Mouse (Mus musculus): Measurements from ENCODE around the gene Syt5. TPM values are rescaled to one million over a fixed set of nuclear protein-coding genes. Genes with fewer than 3 reads are reported as not detected.

The Syt5 gene
- polyA plus RNA-seq (2014; fragmentation: Illumina TruSeq; extraction: RNeasy Lipid Tissue Mini Kit (QIAGEN cat#74804)), result 0.26 TPM

GRCm38 (mm10) chr7:4547221-4547641 lies at the start of gene Syt5:
Gene Syt5 (minus strand): TSS chr7:4547541.

GRCm38 (mm10) chr7:4532005-4532729 lies 15.2 kb downstream of the Syt5 start, which contains the start of gene Dnaaf3:
Gene Dnaaf3 (minus strand): TSS chr7:4532453.

GRCm38 (mm10) chr7:4524212-4524922 lies 23.0 kb downstream of the Syt5 start, which contains the start of gene Tnni3:
Gene Tnni3 (minus strand): TSS chr7:4524229.

GRCm38 (mm10) chr7:4516332-4517050 lies 30.9 kb downstream of the Syt5 start, which contains the start of gene Tnnt1:
Gene Tnnt1 (minus strand): TSS chr7:4516382.

GRCm38 (mm10) chr7:4501558-4502397 lies 45.6 kb downstream of the Syt5 start, which contains the start of gene Ppp1r12c:
Gene Ppp1r12c (minus strand): TSS chr7:4501680.

Other genes starting within 250 kb of the Syt5 start
- gene Ncr1, start 209.8 kb downstream of the Syt5 start, polyA plus RNA-seq (2014; fragmentation: Illumina TruSeq; extraction: RNeasy Lipid Tissue Mini Kit (QIAGEN cat#74804)), result 1.7 TPM
- 0.20 TPM for gene Gp6, start 149.8 kb downstream of the Syt5 start, polyA plus RNA-seq (2014; fragmentation: Illumina TruSeq; extraction: RNeasy Lipid Tissue Mini Kit (QIAGEN cat#74804))
- 6.3 TPM for gene Rdh13, start 101.9 kb downstream of the Syt5 start, polyA plus RNA-seq (2014; fragmentation: Illumina TruSeq; extraction: RNeasy Lipid Tissue Mini Kit (QIAGEN cat#74804))
- gene Eps8l1, start 86.9 kb downstream of the Syt5 start, polyA plus RNA-seq (2014; fragmentation: Illumina TruSeq; extraction: RNeasy Lipid Tissue Mini Kit (QIAGEN cat#74804)), result 2.7 TPM
- gene Ppp1r12c, start 45.9 kb downstream of the Syt5 start, polyA plus RNA-seq (2014; fragmentation: Illumina TruSeq; extraction: RNeasy Lipid Tissue Mini Kit (QIAGEN cat#74804)), result 3.7 TPM
- 0.74 TPM for gene Tnnt1, start 31.2 kb downstream of the Syt5 start, polyA plus RNA-seq (2014; fragmentation: Illumina TruSeq; extraction: RNeasy Lipid Tissue Mini Kit (QIAGEN cat#74804))
- gene Tnni3, start 23.3 kb downstream of the Syt5 start, polyA plus RNA-seq (2014; fragmentation: Illumina TruSeq; extraction: RNeasy Lipid Tissue Mini Kit (QIAGEN cat#74804)), result 9.6 TPM
- not detected for gene Dnaaf3, start 15.1 kb downstream of the Syt5 start, polyA plus RNA-seq (2014; fragmentation: Illumina TruSeq; extraction: RNeasy Lipid Tissue Mini Kit (QIAGEN cat#74804))
- gene Ptprh, start 56.5 kb upstream of the Syt5 start, polyA plus RNA-seq (2014; fragmentation: Illumina TruSeq; extraction: RNeasy Lipid Tissue Mini Kit (QIAGEN cat#74804)), result not detected
- not detected for gene Tmem86b, start 83.9 kb upstream of the Syt5 start, polyA plus RNA-seq (2014; fragmentation: Illumina TruSeq; extraction: RNeasy Lipid Tissue Mini Kit (QIAGEN cat#74804))
- gene Ppp6r1, start 111.5 kb upstream of the Syt5 start, polyA plus RNA-seq (2014; fragmentation: Illumina TruSeq; extraction: RNeasy Lipid Tissue Mini Kit (QIAGEN cat#74804)), result 10.6 TPM
- gene Hspbp1, start 137.5 kb upstream of the Syt5 start, polyA plus RNA-seq (2014; fragmentation: Illumina TruSeq; extraction: RNeasy Lipid Tissue Mini Kit (QIAGEN cat#74804)), result not detected
- 0.40 TPM for gene Brsk1, start 143.1 kb upstream of the Syt5 start, polyA plus RNA-seq (2014; fragmentation: Illumina TruSeq; extraction: RNeasy Lipid Tissue Mini Kit (QIAGEN cat#74804))
- not detected for gene Tmem150b, start 177.7 kb upstream of the Syt5 start, polyA plus RNA-seq (2014; fragmentation: Illumina TruSeq; extraction: RNeasy Lipid Tissue Mini Kit (QIAGEN cat#74804))
- 1.2 TPM for gene Kmt5c, start 192.6 kb upstream of the Syt5 start, polyA plus RNA-seq (2014; fragmentation: Illumina TruSeq; extraction: RNeasy Lipid Tissue Mini Kit (QIAGEN cat#74804))
- gene Cox6b2, start 205.6 kb upstream of the Syt5 start, polyA plus RNA-seq (2014; fragmentation: Illumina TruSeq; extraction: RNeasy Lipid Tissue Mini Kit (QIAGEN cat#74804)), result not detected
- not detected for gene Fam71e2, start 223.8 kb upstream of the Syt5 start, polyA plus RNA-seq (2014; fragmentation: Illumina TruSeq; extraction: RNeasy Lipid Tissue Mini Kit (QIAGEN cat#74804))
- not detected for gene Il11, start 235.3 kb upstream of the Syt5 start, polyA plus RNA-seq (2014; fragmentation: Illumina TruSeq; extraction: RNeasy Lipid Tissue Mini Kit (QIAGEN cat#74804))
- gene Tmem190, start 235.4 kb upstream of the Syt5 start, polyA plus RNA-seq (2014; fragmentation: Illumina TruSeq; extraction: RNeasy Lipid Tissue Mini Kit (QIAGEN cat#74804)), result not detected
- gene Tmem238, start 242.1 kb upstream of the Syt5 start, polyA plus RNA-seq (2014; fragmentation: Illumina TruSeq; extraction: RNeasy Lipid Tissue Mini Kit (QIAGEN cat#74804)), result 0.46 TPM
- gene Rpl28, start 245.3 kb upstream of the Syt5 start, polyA plus RNA-seq (2014; fragmentation: Illumina TruSeq; extraction: RNeasy Lipid Tissue Mini Kit (QIAGEN cat#74804)), result 14.1 TPM